Mouse (Mus musculus): Measurements from ENCODE around the gene March10.

- TF ChIP-seq CTCF (IDR thresholded peaks at IDR 0.05; ENCODE audit: extremely low read depth, insufficient read length, insufficient replicate concordance, low read depth, low read length) (no peak), POLR2A (IDR thresholded peaks at IDR 0.05; ENCODE audit: low read depth, low read length) (no peak)
These were observed 42.5 kb downstream of the March10 start for GRCm38 (mm10) chr11:105414009-105414408.

Data from small intestine, adult 2 months (tissue).